Mouse (Mus musculus): ENCODE data around the gene Cdpf1.
"Not testable (repeated sequence)": the region's sequence is repeated elsewhere in the genome, so short reads cannot be mapped to it uniquely, and the experiment has no call there.

The Cdpf1 gene

GRCm38 (mm10) chr15:85808434-85808833 is 3.1 kb downstream of the Cdpf1 start:
- in situ Hi-C loops (cut with MboI, MseI): no loop called here

GRCm38 (mm10) chr15:85808031-85808430 is 3.5 kb downstream of the Cdpf1 start:
- in situ Hi-C loops (cut with MboI, MseI): no loop called here

- in situ Hi-C loops (cut with MboI, MseI): no loop called here
Observed at GRCm38 (mm10) chr15:85807404-85807803, 4.1 kb downstream of the Cdpf1 start.

- in situ Hi-C loops (cut with MboI, MseI): no loop called here
Observed at GRCm38 (mm10) chr15:85806886-85807285, 4.6 kb downstream of the Cdpf1 start.

- in situ Hi-C loops (cut with MboI, MseI): no loop called here
Observed at GRCm38 (mm10) chr15:85802931-85803330, 8.6 kb downstream of the Cdpf1 start.

GRCm38 (mm10) chr15:85798676-85799075 is 12.8 kb downstream of the Cdpf1 start:
- in situ Hi-C loops (cut with MboI, MseI): no loop called here

- in situ Hi-C loops (cut with MboI, MseI): no loop called here
Observed at GRCm38 (mm10) chr15:85795516-85795915, 16.0 kb downstream of the Cdpf1 start.

GRCm38 (mm10) chr15:85792819-85793218 is 18.7 kb downstream of the Cdpf1 start:
- in situ Hi-C loops (cut with MboI, MseI): no loop called here

GRCm38 (mm10) chr15:85791449-85791848 is 20.0 kb downstream of the Cdpf1 start:
- in situ Hi-C loops (cut with MboI, MseI): no loop called here

- in situ Hi-C loops (cut with MboI, MseI): no loop called here
Observed at GRCm38 (mm10) chr15:85788633-85789032, 22.9 kb downstream of the Cdpf1 start.

- in situ Hi-C loops (cut with MboI, MseI): no loop called here
Observed at GRCm38 (mm10) chr15:85788051-85788450, 23.4 kb downstream of the Cdpf1 start.

- in situ Hi-C loops (cut with MboI, MseI): no loop called here
Observed at GRCm38 (mm10) chr15:85787482-85787881, 24.0 kb downstream of the Cdpf1 start.

- in situ Hi-C loops (cut with MboI, MseI): no loop called here
Observed at GRCm38 (mm10) chr15:85786711-85787110, 24.8 kb downstream of the Cdpf1 start.

GRCm38 (mm10) chr15:85784341-85784740 is 27.2 kb downstream of the Cdpf1 start:
- in situ Hi-C loops (cut with MboI, MseI): no loop called here

- in situ Hi-C loops (cut with MboI, MseI): no loop called here
Observed at GRCm38 (mm10) chr15:85783146-85783545, 28.4 kb downstream of the Cdpf1 start.

- in situ Hi-C loops (cut with MboI, MseI): not testable (repeated sequence)
Observed at GRCm38 (mm10) chr15:85778891-85779290, 32.6 kb downstream of the Cdpf1 start.

- in situ Hi-C loops (cut with MboI, MseI): no loop called here
Observed at GRCm38 (mm10) chr15:85776771-85777170, 34.7 kb downstream of the Cdpf1 start.

GRCm38 (mm10) chr15:85776241-85776640 is 35.3 kb downstream of the Cdpf1 start:
- in situ Hi-C loops (cut with MboI, MseI): no loop called here

- in situ Hi-C loops (cut with MboI, MseI): no loop called here
Observed at GRCm38 (mm10) chr15:85775001-85775400, 36.5 kb downstream of the Cdpf1 start.

GRCm38 (mm10) chr15:85774419-85774818 is 37.1 kb downstream of the Cdpf1 start:
- in situ Hi-C loops (cut with MboI, MseI): no loop called here

- in situ Hi-C loops (cut with MboI, MseI): no loop called here
Observed at GRCm38 (mm10) chr15:85772146-85772740, 39.3 kb downstream of the Cdpf1 start.

- in situ Hi-C loops (cut with MboI, MseI): no loop called here
Observed at GRCm38 (mm10) chr15:85771306-85772121, 40.0 kb downstream of the Cdpf1 start.

- in situ Hi-C loops (cut with MboI, MseI): no loop called here
Observed at GRCm38 (mm10) chr15:85768991-85769390, 42.5 kb downstream of the Cdpf1 start.
